Mouse (Mus musculus) megakaryocyte, embryonic 14.5 days (primary cell): Measurements from ENCODE around the gene Camk2g.

Experiments
- FLI1 ChIP-seq: IDR thresholded peaks from 2 replicates; pipeline ENCODE4 v1.6.1; 2012; ENCODE audit warnings: low read length, inconsistent platforms, mixed read lengths
- GATA1 ChIP-seq: IDR thresholded peaks from 3 replicates; pipeline ENCODE4 v1.6.1; 2012; ENCODE audit warnings: mixed read lengths, low read length, inconsistent platforms, borderline replicate concordance

- no peak for TF ChIP-seq GATA1
- no peak for TF ChIP-seq FLI1
Measured at GRCm38 (mm10) chr14:20827491-20827890, 33.6 kb upstream of the Camk2g start.
